Mouse (Mus musculus): ENCODE measurements around the gene Tle6. TPM values are rescaled to one million over a fixed set of nuclear protein-coding genes. Genes with fewer than 3 reads are reported as not detected.
"Not testable (repeated sequence)": the region's sequence is repeated elsewhere in the genome, so short reads cannot be mapped to it uniquely, and the experiment has no call there.

Gene Tle6
- total RNA-seq, 1 experiment: 22.0 TPM

DNA sequence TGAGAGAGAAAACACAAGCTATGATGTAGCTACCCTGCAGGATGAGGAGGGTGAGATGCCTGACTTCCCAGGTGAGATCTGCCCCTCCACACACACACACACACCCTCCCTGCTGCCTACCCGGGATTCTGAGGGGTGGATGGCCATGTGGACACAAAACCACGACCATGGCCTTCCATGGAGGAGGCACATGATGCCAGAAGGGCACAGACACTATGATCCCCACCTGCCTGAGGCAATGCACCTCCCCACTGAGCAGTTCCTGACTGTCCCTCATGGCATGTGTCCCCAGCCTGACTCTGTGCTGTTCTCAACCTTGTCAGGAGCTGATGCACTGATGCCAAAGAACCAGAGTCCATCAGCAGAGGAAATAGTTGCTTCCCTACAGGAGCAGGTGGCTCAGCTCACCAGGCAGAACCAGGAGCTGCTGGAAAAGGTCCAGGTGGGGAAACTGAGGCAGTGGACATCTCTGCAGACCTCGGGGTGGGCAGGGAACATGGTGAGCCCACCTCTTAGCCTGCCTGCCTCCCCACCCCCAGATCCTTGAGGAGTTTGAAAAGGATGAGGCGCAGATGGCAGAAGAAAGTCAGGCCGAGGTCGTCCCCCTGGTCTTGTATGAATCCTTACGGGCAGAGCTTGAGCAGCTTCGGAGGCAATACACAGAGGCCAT, 41.2 kb upstream of the Tle6 start:
- Histone ChIP-seq H3K27ac (ENCODE audit: insufficient read depth, low read depth, low read length, poor library complexity, severe bottlenecking) (no peak overlapping the region), H3K9me3 (ENCODE audit: control insufficient read depth, insufficient read depth, low read depth, low read length) (no peaks in the 10 kb centered on the region), H3K4me3 (ENCODE audit: insufficient read depth in 1 of 2, low read depth in 1 of 2, low read length in 2 of 2, poor library complexity in 1 of 2, severe bottlenecking in 1 of 2) (no peak overlapping the region; a peak in 1 of 4 replicates), H3K36me3 (ENCODE audit: control insufficient read depth, insufficient read depth, low read length, poor library complexity, severe bottlenecking) (no peaks in the 10 kb centered on the region), H3K9ac (ENCODE audit: insufficient read depth, low read depth, low read length, poor library complexity, severe bottlenecking) (no peak overlapping the region), H3K4me1 (ENCODE audit: control insufficient read depth in 2 of 2, insufficient read depth in 2 of 2, low read length in 2 of 2, poor library complexity in 1 of 2) (peaks cover 0 to 14% of the 10 kb centered on the region in 2 experiments; a peak in 1 of 4 replicates)
- no peak for DNase-seq (ENCODE audit: low read depth, low spot score)
- in situ Hi-C loops (cut with MboI; ENCODE audit: low sequenced_read_pairs in 2 of 2, unreplicated experiment in 2 of 2): no loop called here
- TF ChIP-seq ZNF384 (IDR thresholded peaks at IDR 0.05; ENCODE audit: low read depth, low read length): no peak
- TF ChIP-seq MAFK (IDR thresholded peaks at IDR 0.05; ENCODE audit: insufficient read depth, low read depth, low read length): no peak
- TF ChIP-seq CHD2 (IDR thresholded peaks at IDR 0.05; ENCODE audit: low read depth, low read length): no peak
- no peak for TF ChIP-seq ZC3H11A (IDR thresholded peaks at IDR 0.05; ENCODE audit: borderline replicate concordance, low read depth, low read length)
- no peak for TF ChIP-seq HCFC1 (IDR thresholded peaks at IDR 0.05; ENCODE audit: borderline replicate concordance, insufficient read depth, low read length)

DNA sequence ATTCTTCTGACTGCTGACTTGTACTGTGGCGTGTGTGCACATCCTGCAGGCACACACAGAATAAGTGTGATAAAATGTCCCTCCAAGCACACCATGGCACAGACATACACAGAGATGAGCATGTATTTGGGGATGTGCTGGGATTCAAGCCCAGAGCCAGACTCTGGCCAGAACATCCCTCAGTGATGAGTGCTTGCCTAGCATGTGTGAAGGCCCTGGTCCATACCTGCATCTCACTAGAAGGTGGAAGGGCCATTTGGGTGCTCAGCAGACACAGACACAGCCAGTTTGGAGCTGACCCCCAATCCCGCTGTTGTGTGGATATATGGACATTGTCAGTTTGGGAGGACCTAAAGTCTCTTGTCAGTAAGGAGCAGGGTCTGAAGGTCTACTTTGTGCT, 40.7 kb upstream of the Tle6 start:
- H3K27ac ChIP-seq (ENCODE audit: insufficient read depth, low read depth, low read length, poor library complexity, severe bottlenecking): no peak overlapping the region
- H3K4me3 ChIP-seq (ENCODE audit: insufficient read depth in 1 of 2, low read depth in 1 of 2, low read length in 2 of 2, poor library complexity in 1 of 2, severe bottlenecking in 1 of 2): no peak overlapping the region
- H3K9me3 ChIP-seq (ENCODE audit: control insufficient read depth, insufficient read depth, low read depth, low read length): no peaks in the 10 kb centered on the region
- peaks cover 0 to 16% of the 10 kb centered on the region in 2 experiments; a peak in 1 of 4 replicates for H3K4me1 ChIP-seq (ENCODE audit: control insufficient read depth in 2 of 2, insufficient read depth in 2 of 2, low read length in 2 of 2, poor library complexity in 1 of 2)
- TF ChIP-seq CHD2 (IDR thresholded peaks at IDR 0.05; ENCODE audit: low read depth, low read length): no peak
- no peak for TF ChIP-seq ZC3H11A (IDR thresholded peaks at IDR 0.05; ENCODE audit: borderline replicate concordance, low read depth, low read length)
- no peak for TF ChIP-seq ZNF384 (IDR thresholded peaks at IDR 0.05; ENCODE audit: low read depth, low read length)
- no peak for TF ChIP-seq HCFC1 (IDR thresholded peaks at IDR 0.05; ENCODE audit: borderline replicate concordance, insufficient read depth, low read length)
- TF ChIP-seq MAFK (IDR thresholded peaks at IDR 0.05; ENCODE audit: insufficient read depth, low read depth, low read length): no peak
- no peaks in the 10 kb centered on the region for H3K36me3 ChIP-seq (ENCODE audit: control insufficient read depth, insufficient read depth, low read length, poor library complexity, severe bottlenecking)
- no peak for DNase-seq (ENCODE audit: low read depth, low spot score)
- in situ Hi-C loops (cut with MboI; ENCODE audit: low sequenced_read_pairs in 2 of 2, unreplicated experiment in 2 of 2): no loop called here
- no peak overlapping the region for H3K9ac ChIP-seq (ENCODE audit: insufficient read depth, low read depth, low read length, poor library complexity, severe bottlenecking)

DNA sequence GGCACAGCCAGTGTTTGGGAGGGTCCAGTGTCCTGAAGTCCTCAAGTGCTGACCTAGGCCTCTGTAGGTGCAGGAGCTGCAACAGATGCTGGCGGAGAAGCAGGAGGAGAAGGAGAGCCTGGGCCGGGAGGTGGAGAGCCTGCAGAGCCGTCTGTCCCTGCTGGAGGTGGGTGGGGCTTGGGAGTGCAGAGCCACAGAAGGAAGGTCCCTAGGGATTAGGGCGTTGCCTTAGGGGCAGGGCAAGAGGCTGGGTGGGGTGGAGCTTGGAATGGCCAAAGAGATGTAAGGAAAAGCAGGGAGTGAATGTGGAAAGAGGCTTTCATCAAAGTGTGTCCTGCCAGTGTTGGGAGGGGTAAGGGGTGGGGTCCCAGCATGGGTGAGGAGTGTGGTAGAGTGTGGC, 40.0 kb upstream of the Tle6 start:
- H3K4me3 ChIP-seq (ENCODE audit: insufficient read depth in 1 of 2, low read depth in 1 of 2, low read length in 2 of 2, poor library complexity in 1 of 2, severe bottlenecking in 1 of 2); H3K9me3 ChIP-seq (ENCODE audit: control insufficient read depth, insufficient read depth, low read depth, low read length); DNase-seq (ENCODE audit: low read depth, low spot score); H3K9ac ChIP-seq (ENCODE audit: insufficient read depth, low read depth, low read length, poor library complexity, severe bottlenecking); H3K27ac ChIP-seq (ENCODE audit: insufficient read depth, low read depth, low read length, poor library complexity, severe bottlenecking); in situ Hi-C loops (cut with MboI; ENCODE audit: low sequenced_read_pairs in 2 of 2, unreplicated experiment in 2 of 2); H3K36me3 ChIP-seq (ENCODE audit: control insufficient read depth, insufficient read depth, low read length, poor library complexity, severe bottlenecking): not testable (repeated sequence)
- H3K4me1 ChIP-seq (ENCODE audit: control insufficient read depth in 2 of 2, insufficient read depth in 2 of 2, low read length in 2 of 2, poor library complexity in 1 of 2): peaks cover 2 to 21% of the 10 kb centered on the region in 2 experiments; a peak in 2 of 4 replicates

- Histone ChIP-seq H3K9ac (ENCODE audit: insufficient read depth, low read depth, low read length, poor library complexity, severe bottlenecking) (no peak overlapping the region), H3K4me3 (ENCODE audit: insufficient read depth in 1 of 2, low read depth in 1 of 2, low read length in 2 of 2, poor library complexity in 1 of 2, severe bottlenecking in 1 of 2) (no peak overlapping the region), H3K27ac (ENCODE audit: insufficient read depth, low read depth, low read length, poor library complexity, severe bottlenecking) (no peak overlapping the region), H3K36me3 (ENCODE audit: control insufficient read depth, insufficient read depth, low read length, poor library complexity, severe bottlenecking) (no peaks in the 10 kb centered on the region), H3K4me1 (ENCODE audit: control insufficient read depth in 2 of 2, insufficient read depth in 2 of 2, low read length in 2 of 2, poor library complexity in 1 of 2) (peaks cover 2 to 21% of the 10 kb centered on the region in 2 experiments; a peak in 2 of 4 replicates), H3K9me3 (ENCODE audit: control insufficient read depth, insufficient read depth, low read depth, low read length) (no peaks in the 10 kb centered on the region)
- TF ChIP-seq CHD2 (IDR thresholded peaks at IDR 0.05; ENCODE audit: low read depth, low read length) (no peak), ZC3H11A (IDR thresholded peaks at IDR 0.05; ENCODE audit: borderline replicate concordance, low read depth, low read length) (no peak), HCFC1 (IDR thresholded peaks at IDR 0.05; ENCODE audit: borderline replicate concordance, insufficient read depth, low read length) (no peak), ZNF384 (IDR thresholded peaks at IDR 0.05; ENCODE audit: low read depth, low read length) (no peak), MAFK (IDR thresholded peaks at IDR 0.05; ENCODE audit: insufficient read depth, low read depth, low read length) (no peak)
- in situ Hi-C loops (cut with MboI; ENCODE audit: low sequenced_read_pairs in 2 of 2, unreplicated experiment in 2 of 2): no loop called here
- no peak for DNase-seq (ENCODE audit: low read depth, low spot score)
Measured at GRCm38 (mm10) chr10:81638101-81638500, 37.2 kb upstream of the Tle6 start.

- Histone ChIP-seq H3K36me3 (ENCODE audit: control insufficient read depth, insufficient read depth, low read length, poor library complexity, severe bottlenecking) (no peaks in the 10 kb centered on the region), H3K4me1 (ENCODE audit: control insufficient read depth in 2 of 2, insufficient read depth in 2 of 2, low read length in 2 of 2, poor library complexity in 1 of 2) (peaks cover 2 to 18% of the 10 kb centered on the region in 2 experiments; a peak in 2 of 4 replicates), H3K27ac (ENCODE audit: insufficient read depth, low read depth, low read length, poor library complexity, severe bottlenecking) (no peak overlapping the region), H3K9me3 (ENCODE audit: control insufficient read depth, insufficient read depth, low read depth, low read length) (no peaks in the 10 kb centered on the region), H3K9ac (ENCODE audit: insufficient read depth, low read depth, low read length, poor library complexity, severe bottlenecking) (no peak overlapping the region), H3K4me3 (ENCODE audit: insufficient read depth in 1 of 2, low read depth in 1 of 2, low read length in 2 of 2, poor library complexity in 1 of 2, severe bottlenecking in 1 of 2) (no peak overlapping the region)
- DNase-seq (ENCODE audit: low read depth, low spot score): no peak
- TF ChIP-seq ZC3H11A (IDR thresholded peaks at IDR 0.05; ENCODE audit: borderline replicate concordance, low read depth, low read length): no peak
- TF ChIP-seq ZNF384 (IDR thresholded peaks at IDR 0.05; ENCODE audit: low read depth, low read length): no peak
- no peak for TF ChIP-seq CHD2 (IDR thresholded peaks at IDR 0.05; ENCODE audit: low read depth, low read length)
- in situ Hi-C loops (cut with MboI; ENCODE audit: low sequenced_read_pairs in 2 of 2, unreplicated experiment in 2 of 2): no loop called here
Measured at GRCm38 (mm10) chr10:81636338-81636737, 35.5 kb upstream of the Tle6 start.
